Mouse (Mus musculus) small intestine, adult 2 months (tissue): ENCODE results near the gene Islr.

Experiments used
- CTCF ChIP-seq: fragments of 200-500 bp; IDR thresholded peaks from 2 replicates; pipeline ENCODE4 v1.5.1; 2012; ENCODE audit warnings: low read depth, mild to moderate bottlenecking, control low read depth, inconsistent platforms, low read length, moderate library complexity, mixed read lengths; ENCODE audit not compliant: insufficient replicate concordance, insufficient read length; ENCODE audit errors: extremely low read depth
- POLR2A ChIP-seq: fragments of 200-500 bp; IDR thresholded peaks from 2 replicates; pipeline ENCODE4 v1.6.1; 2012; ENCODE audit warnings: low read depth, mild to moderate bottlenecking, control low read depth, inconsistent platforms, low read length, moderate library complexity

GRCm38 (mm10) chr9:58206013-58206412 lies 1.9 kb upstream of the Islr start:
- TF ChIP-seq CTCF (no peak), POLR2A (no peak)
